Mouse (Mus musculus) monocyte, adult 5-6 weeks (primary cell): Measurements from ENCODE around the gene Cpeb3. TPM values are rescaled to one million over a fixed set of nuclear protein-coding genes. Genes with fewer than 3 reads are reported as not detected.
A peak's percentile ranks its signal among the peaks of the same experiment; 100 is the strongest.
"Not testable (repeated sequence)": the region's sequence is repeated elsewhere in the genome, so short reads cannot be mapped to it uniquely, and the experiment has no call there.

ENCODE experiments used
- ATAC-seq: fragments of 153-309, 156-312 bp; replicated peaks from 2 replicates; pipeline ENCODE4 v1.8.0; 2017; ENCODE audit warnings: mild to moderate bottlenecking; ENCODE audit not compliant: low TSS enrichment, insufficient number of reproducible peaks, severe bottlenecking, poor library complexity, low FRiP score
- total RNA-seq: library from RNA; stranded (forward); fragments of 200-1000, 200-491, 200-594 nt; gene quantifications from 3 replicates; pipeline ENCODE4 v1.2.3, GENCODE M21; 2017

Cpeb3 gene
- total RNA-seq, 1 experiment from 2014 or later, result 0.86 TPM

GRCm38 (mm10) chr19:37208986-37209385 lies 585 bp upstream of the Cpeb3 start:
- ATAC-seq, result no peak

- ATAC-seq, result peak; percentile 81
Measured at GRCm38 (mm10) chr19:37207303-37208175, 862 bp downstream of the Cpeb3 start, which contains the start of gene March5. March5 (plus strand) TSS chr19:37207543.

GRCm38 (mm10) chr19:37206641-37207302 lies 1.6 kb downstream of the Cpeb3 start:
- 0 out of 2 replicates have a peak, but pooled peaks have one; percentile 19 for ATAC-seq

- not testable (repeated sequence) for ATAC-seq
Measured at GRCm38 (mm10) chr19:37205155-37205554, 3.2 kb downstream of the Cpeb3 start.

GRCm38 (mm10) chr19:37203371-37203770 lies 5.0 kb downstream of the Cpeb3 start:
- ATAC-seq, result no peak

- ATAC-seq, result no peak
Measured at GRCm38 (mm10) chr19:37199889-37200288, 8.5 kb downstream of the Cpeb3 start.

- no peak for ATAC-seq
Measured at GRCm38 (mm10) chr19:37198165-37198880, 10.1 kb downstream of the Cpeb3 start.

- no peak for ATAC-seq
Measured at GRCm38 (mm10) chr19:37192475-37193058, 15.8 kb downstream of the Cpeb3 start.

- no peak for ATAC-seq
Measured at GRCm38 (mm10) chr19:37188366-37188948, 19.9 kb downstream of the Cpeb3 start.

GRCm38 (mm10) chr19:37177819-37178708 lies 30.3 kb downstream of the Cpeb3 start:
- no peak for ATAC-seq

GRCm38 (mm10) chr19:37176879-37177462 lies 31.4 kb downstream of the Cpeb3 start:
- ATAC-seq, result no peak

GRCm38 (mm10) chr19:37175919-37176318 lies 32.5 kb downstream of the Cpeb3 start:
- ATAC-seq, result no peak

- no peak for ATAC-seq
Measured at GRCm38 (mm10) chr19:37175436-37175805, 33.0 kb downstream of the Cpeb3 start.

- ATAC-seq, result peak; percentile 49
Measured at GRCm38 (mm10) chr19:37174716-37175435, 33.5 kb downstream of the Cpeb3 start.

GRCm38 (mm10) chr19:37174116-37174715 lies 34.2 kb downstream of the Cpeb3 start:
- ATAC-seq, result 0 out of 2 replicates have a peak, but pooled peaks have one; percentile 28

- no peak for ATAC-seq
Measured at GRCm38 (mm10) chr19:37173331-37174115, 34.9 kb downstream of the Cpeb3 start.
